Mouse (Mus musculus) adrenal gland, adult 18-20 months (tissue): Measurements from ENCODE around the gene Nudt2. TPM values are rescaled to one million over a fixed set of nuclear protein-coding genes. Genes with fewer than 3 reads are reported as not detected.
"Not testable (repeated sequence)": the region's sequence is repeated elsewhere in the genome, so short reads cannot be mapped to it uniquely, and the experiment has no call there.

Experiments
- DNase-seq, 2 experiments: peaks; one replicate each; pipeline ENCODE4 v3.0.0; 2021 to 2022; ENCODE audit warnings: low spot score in 2 of 2
- long read RNA-seq, 2 experiments: library from polyadenylated mRNA; stranded (forward); transcript quantifications; one replicate each; pipeline ENCODE4 v2.0.0; 2021
- total RNA-seq, 2 experiments: library from RNA; stranded (reverse); gene quantifications; 1 replicate in 1 of 2; 2 replicates in 1 of 2; pipeline ENCODE4 v1.2.3; 2021

The Nudt2 gene
- total RNA-seq, result 10 to 100 TPM; 25.6 to 27.0 TPM
- long read RNA-seq, experiment 1, transcript Nudt2-201 (3 exons, 845 nt), result major isoform, 6 of 8 reads
- long read RNA-seq, experiment 1, partial matches to known transcripts, result 0 of 8 reads
- long read RNA-seq, experiment 1, other reads (novel, unspliced or antisense), result 2 of 8 reads
- long read RNA-seq, experiment 2, transcript Nudt2-201 (3 exons, 845 nt), result major isoform, 29 of 34 reads
- long read RNA-seq, experiment 2, partial matches to known transcripts, result 3 of 34 reads
- long read RNA-seq, experiment 2, other reads (novel, unspliced or antisense), result 2 of 34 reads

DNA sequence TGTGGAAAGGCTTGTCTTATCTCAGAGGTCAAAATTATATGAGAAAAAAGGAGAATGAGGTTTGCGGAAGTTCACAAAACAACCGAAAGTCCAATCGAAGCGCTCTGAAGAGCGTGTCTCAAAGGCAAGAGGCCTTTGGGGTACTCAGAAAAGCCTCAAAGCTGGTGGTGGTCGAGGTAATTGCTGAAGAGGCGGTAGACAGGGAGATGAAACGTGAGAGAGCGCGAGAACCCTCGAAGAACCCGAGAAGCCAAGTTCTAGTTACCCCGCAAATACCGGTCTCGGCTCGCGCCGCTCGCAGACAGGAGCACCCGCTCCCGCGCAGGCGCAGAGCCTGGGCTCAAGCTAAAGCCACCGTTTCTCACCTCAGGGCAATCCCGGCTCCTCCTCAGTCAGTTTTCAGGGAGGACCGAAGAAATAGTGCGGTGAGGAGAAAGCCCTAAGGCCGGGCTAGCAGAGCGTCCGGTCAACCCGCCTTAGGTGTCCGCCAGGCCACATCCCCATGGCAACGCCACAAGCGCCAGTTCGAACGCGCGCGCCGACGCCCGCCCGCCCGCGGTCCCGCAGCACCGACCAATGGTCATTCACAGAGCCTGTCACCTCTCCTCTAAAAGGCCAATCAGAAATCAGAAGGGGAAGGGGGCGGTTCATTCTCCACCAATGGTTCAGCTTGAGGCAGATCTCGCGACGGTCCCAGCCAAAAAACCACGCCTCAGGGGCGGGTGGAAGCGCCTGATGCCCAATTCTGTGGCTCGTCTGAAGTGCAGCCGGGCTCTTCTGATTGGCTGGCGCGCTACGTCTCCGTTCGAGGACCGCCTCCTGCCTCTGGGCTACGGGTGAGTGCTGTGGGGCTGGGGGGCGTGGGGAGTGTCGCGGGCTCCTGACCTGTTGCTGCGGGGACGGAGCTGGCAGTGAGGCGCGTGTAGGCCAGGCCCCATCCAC, at the start of gene Nudt2, which contains the start of gene Kif24:
Nudt2 (plus strand) TSS at position 807 of the 942 bp plus-strand sequence.
Kif24 (minus strand) TSS at position 543 of the 942 bp plus-strand sequence.
- DNase-seq, result peak; percentile 89

DNA sequence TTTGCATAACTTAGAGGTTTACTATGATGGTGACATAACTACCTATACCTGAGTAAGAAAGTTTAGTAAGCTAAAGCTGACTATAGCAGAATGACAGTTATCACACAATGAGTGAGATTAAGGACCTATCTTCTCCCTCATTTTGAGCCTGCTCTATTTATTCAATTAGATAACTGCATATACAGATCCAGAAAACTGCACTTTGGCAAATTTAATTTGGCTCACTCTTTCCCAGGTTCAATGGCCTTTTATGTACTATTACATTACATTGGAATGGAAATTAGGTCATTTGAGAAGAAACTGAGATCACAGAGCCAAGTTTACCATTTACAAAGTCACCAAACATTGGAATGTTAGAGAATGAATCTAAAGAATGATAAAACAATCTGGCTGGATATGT, 48.0 kb upstream of the Nudt2 start:
- no peak for DNase-seq

DNA sequence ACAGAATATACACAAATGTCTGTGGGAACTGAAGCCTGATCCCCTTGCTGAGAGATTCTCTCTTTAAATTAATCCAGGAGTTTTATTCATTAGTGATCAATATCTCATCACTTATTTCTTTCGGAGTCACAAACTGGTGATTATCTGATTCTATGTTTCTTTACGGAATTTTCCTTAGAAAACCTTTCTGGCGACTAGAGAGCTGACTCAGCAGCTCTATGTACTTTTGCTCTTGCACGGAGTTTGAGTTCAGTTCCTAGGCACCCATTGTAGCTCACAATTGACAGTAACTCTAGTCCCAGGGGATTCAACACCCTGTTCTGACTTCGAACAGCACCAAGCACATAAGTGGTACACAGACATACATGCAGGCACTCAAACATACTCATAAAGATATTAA, 26.0 kb upstream of the Nudt2 start:
- DNase-seq, result no peak

DNA sequence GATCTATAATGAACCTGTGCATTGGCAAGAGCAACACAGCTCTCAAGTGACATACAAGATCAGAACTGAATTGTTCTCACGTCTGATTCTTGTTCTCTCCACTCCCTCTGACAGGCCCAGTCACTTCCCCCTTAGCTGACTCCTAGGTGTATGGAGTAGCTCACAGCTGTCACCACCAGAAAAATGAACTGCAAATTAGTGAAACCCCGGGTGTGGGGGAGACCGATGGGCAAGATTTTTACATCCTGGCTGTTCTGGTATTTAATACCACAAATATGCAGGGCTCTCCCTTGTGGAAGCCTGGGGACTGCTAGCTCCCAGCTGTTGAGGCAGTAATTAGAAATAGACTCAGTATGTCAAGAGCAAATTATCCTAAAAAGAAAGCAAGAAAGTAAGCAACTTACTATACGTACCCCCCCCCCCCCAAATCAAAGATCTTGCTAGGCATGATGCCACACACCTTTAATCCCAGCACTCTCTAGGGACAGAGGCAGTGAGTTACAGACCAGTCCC, 22.1 kb upstream of the Nudt2 start:
- DNase-seq, result no peak

DNA sequence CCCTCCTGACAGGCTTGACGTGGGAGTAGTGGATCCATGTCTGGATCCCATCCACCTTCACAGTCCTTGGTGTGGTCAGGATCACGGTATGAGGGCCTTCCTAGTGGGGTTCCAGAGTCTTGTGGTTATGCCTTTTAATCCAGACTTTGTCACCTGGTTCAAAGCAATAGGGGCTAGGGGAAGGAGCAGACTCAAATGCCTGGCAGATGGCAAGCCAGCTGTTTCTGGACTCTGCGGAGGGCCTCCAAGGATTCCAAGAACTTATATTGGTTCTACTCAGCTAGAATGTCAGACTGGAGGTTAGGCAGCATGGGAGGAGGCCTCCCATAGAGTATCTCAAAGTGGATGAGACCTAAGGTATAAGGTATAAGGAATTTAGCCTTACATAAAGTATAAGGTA, 17.4 kb upstream of the Nudt2 start:
- DNase-seq, result no peak

DNA sequence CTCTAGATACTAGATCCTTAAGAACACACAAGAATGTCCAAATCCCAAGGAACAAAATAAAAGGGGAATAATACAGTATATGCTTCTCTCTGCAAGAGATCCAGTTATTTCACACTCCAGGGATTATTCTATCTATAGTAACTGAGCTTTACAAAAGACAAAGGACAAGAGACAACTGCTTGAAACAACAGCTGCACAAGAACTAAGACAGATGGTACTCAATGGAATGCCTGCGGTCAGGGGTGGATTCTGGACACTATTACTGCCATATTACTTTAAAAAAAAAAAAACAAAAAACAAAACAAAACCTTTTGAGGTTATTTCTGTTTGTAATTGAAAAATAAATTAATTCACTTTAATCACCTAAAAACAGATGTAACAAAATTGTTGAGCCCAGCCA, 4.3 kb upstream of the Nudt2 start:
- no peak for DNase-seq

DNA sequence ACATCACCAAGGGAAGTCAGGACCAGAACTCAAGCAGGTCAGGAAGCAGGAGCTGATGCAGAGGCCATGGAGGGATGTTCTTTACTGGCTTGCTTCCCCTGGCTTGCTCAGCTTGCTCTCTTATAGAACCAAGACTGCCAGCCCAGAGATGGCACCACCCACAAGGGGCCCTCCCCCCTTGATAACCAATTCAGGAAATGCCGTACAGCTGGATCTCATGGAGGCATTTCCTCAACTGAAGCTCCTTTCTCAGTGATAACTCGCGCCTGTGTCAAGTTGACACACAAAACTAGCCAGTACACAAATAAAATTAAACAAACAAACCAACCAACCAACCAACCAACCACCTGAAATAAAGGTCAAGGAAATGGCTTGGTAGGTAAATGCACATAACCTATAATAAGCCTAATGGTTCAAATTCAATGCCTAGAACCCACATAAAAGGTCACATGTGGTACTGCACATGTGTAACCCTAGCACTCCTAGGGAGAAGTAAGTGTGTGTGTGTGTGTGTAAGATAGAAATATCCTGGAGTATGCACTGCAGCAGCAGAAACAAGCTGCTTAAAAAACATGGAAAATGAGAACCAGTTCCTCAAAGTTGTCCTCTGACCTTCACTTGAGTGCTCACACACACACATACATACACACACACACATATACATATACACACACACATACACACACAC, 1.8 kb upstream of the Nudt2 start:
- not testable (repeated sequence) for DNase-seq

DNA sequence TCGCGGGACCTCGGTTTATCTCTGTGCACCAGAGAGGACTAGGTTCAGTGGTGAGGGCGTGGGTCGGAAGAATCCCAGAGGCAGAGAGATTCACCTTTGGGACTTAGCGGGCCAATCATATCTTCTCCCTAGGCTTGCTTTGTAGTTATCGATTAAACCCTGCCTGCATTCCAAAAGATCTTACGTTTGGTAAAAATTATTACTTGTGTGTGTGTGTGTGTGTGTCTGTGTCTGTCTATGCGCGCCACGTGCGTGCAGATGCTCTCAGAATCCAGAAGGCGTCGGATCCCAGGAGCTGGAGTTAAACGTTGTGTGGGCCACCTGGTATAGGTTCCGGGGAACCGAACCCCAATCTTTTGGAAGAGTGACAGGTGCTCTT, 325 bp downstream of the Nudt2 start:
- no peak for DNase-seq

DNA sequence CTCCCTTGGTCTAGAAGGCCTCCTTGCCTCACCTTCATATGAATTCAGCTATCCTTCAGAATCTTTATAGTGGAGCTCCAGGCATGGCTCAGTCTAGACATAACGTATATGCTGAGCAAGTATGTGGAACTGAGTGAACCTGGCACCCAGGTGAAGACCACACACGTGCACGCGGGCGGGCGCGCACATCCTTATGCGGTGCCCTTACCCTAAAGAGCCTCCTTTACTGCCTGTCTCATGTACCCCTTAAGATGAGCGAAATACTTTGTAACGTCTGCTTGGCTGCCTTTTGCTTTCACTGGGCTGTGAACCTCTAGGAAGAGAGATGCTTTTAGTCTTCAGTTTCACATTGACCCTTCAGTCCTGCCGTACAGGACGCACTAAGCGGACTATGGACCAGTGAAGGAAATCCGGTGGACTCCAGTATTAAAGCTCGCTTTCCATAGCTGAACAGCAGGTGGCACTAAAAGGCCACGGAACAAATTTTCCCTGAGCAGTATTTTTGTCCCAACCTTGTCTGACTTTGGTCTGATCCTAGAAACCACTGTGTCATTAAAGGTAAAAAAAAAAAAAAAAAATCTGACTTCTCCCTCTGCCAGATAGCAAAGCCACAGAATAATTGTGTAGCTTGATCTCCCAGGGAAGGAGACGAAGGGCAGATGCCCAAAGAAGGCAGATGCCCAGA, 3.6 kb downstream of the Nudt2 start:
- peak; percentile 51 to 63 for DNase-seq

DNA sequence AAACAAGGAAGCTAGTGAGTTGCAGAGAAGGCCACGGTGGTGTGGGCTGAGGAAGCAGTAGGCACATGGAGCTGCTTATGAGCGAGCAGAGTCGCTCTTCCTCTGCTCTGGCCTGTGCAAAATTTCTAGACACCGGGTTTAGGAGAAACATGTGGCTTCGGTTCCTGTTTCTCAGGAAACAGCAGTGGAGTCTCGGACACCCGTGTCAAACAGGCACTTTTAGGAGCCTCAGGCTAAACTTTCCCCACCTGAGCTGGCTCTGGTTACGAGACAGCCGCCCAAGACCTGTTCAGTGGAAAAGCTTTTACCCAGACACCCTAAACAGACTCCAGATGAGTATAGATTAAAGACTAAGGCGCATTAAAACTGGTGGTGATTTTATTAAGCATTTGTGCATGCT, 4.2 kb downstream of the Nudt2 start:
- DNase-seq, result no peak

DNA sequence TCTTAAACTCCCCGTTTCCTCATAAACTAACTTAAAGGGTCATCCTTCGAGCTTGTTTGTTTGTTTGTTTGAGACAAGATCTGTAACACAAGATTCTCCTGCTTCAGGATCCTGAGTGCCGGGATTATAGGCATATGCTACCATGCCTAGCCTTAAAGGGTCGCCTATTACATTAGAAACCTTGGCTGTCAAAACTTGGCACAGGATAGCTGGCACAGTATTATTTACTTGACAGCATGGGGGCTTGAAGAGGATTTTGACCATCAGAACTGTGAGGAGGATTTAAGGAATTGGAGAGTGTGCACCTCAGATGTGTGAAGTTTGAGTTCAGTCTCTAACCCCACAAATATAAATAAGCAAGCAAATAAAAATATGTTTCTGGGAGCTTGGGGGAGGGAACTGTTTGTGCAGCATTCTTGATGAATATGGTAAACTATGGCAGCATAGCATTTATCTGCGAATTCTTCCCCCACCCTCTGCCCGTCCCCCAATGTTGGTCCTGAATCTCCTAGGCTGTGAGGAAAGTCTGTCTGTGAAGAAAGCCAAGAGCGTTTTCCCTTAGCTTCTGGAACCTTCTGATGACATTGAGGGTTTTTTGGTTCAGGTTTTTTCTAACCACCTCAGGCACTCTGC, 5.2 kb downstream of the Nudt2 start:
- DNase-seq, result no peak

DNA sequence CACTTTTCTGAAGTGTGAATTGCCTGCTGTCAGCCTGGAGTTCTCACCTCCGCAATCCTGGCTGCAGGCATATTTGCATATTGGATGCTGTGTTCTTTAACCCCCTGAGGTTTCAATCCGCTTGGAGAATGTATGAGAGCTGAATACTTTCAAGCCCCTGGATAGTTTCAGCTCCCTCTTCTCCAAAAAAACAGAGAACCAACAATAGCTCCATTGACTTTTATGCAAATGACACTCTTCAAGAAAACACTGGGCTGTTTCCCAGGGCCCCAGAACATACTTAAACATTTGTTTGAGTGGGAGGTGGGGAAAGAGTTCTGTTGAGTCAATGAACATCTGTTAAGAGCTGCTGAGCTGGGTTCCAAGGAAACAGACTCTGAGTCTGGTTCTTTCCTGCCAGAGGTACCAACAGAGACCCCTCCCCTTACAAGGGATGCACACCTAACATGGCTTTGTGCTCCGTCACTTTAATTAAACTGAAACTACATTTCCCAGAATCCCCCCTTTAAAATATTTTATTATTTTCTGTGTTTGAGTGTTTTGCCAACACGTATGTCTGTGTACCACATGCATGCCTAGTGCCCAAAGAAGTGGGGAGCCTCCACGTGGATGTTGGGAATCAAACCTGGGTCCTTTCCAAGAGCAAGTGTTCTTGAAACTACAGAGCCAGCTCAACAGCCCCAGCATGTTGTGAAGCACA, 5.9 kb downstream of the Nudt2 start:
- DNase-seq, result no peak

DNA sequence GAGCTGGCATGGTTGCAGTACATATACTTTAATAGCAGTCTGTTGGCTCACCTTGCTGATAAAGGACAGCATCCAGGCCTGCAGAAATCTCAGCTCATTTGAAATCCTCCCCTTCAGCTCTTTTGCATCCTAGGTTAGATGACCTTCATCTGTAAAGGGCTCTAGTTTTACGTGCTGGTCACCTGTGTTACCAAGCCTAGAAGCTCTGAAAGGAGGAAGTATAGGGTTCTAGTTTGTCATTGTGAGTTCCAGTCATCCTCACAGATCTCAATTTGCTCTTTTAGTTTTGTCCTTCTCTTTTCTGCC, 6.4 kb downstream of the Nudt2 start:
- no peak for DNase-seq

DNA sequence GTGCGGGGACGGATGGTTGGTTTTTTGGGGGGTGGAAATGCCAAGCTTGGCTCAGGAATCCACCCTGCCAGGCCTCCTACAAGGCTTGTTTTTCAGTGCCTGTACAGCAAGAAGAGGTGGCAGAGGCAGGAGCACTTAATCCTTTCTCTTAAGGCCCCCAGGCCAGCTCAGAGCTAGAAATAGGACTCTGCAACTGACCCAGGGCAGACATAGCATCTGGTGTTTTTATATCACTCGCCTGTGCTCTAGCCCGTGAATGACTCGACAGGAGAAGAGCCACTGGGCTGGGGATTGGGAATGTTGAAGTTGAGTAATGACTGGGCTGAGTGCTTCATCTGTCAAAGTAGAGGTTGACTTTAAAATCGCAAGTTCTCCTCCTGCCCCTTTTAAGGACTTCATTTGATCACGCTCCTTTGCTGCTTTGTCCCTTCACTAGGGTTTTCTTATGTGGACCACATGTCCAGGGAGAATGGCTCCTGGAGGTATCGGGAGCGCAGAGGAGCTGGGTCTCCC, 12.8 kb downstream of the Nudt2 start:
- DNase-seq, result no peak

DNA sequence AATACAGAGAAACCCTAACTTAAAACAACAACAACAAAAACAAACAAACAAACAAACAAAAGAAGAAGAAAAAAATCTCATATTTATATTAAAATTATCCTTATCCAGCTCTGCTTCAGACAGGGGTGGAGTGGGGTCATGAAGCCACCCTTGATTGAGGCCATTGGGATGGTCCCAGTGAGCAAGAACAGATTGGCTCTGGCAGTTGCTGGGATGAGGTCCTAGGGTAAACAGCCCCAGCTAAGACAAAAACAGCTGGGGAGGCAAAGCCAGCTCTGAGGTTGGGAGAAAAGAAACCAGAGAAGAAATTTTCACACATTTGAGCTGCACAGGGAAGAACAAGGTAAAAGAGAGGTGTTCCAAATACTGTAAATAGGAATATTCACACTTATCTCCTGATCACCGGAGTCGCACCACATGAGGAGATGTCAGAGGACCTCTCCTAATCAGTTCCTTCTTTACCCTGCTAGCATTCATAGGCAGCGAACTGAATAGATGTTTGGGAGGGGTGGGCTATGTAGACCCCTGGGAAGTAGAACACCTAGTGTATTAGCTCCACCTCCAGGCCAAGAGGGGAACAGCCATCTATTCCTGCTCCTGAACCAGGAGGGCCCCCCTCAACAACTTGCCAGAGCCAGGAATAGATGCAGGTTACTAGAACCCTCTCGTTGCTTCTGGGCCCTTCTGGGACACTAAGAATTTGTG, 14.0 kb downstream of the Nudt2 start:
- DNase-seq, result no peak

DNA sequence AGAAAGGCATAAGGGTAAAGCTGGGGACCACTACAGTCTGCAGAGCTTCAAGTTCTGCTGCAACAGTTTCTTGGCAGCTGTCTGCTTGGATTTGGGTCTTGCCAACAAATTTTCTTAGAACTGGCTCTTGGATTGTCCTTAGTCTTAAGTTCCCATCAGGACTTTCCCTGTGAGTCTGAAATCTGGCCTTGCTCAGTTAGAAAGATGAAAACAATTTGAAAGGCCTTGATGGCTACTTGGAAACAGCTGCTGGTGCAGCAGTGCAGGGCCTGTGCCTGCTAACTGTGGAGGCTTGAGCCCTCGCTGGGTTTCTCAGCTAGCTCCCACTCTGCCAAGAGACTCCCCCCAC, 14.5 kb downstream of the Nudt2 start:
- DNase-seq, result no peak

DNA sequence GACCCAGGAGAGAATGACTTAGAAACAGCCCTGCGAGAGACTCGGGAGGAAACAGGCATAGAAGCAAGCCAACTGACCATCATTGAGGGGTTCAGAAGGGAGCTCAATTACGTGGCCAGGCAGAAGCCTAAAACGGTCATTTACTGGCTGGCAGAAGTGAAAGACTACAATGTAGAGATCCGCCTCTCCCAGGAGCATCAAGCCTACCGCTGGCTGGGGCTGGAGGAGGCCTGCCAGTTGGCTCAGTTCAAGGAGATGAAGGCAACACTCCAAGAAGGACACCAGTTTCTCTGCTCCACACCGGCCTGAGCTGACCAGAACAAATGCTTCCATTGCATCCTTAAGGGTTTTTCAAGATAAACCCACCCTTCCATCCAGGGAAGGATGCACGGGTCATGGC, 15.3 kb downstream of the Nudt2 start:
- DNase-seq, result no peak

DNA sequence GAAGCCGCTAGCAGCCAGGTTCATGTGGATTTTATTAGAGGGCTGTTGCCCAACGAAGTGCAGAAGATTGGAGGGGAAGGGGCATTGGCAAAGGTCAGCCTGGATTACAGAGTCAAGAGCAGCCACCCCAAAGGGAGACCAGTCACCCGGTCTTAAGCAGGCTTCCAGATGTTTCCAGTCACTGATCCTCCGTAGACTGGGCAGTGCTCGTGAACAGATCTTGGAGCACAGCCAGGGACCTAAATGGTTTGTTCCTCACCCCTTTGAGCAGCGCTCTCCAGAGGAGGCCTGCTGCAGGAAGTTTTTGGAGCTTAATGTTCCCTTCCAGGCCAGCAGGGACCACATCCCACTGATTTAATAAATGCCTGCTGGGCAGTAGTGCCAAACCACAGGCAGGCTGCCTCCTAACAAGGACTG, 16.7 kb downstream of the Nudt2 start:
- DNase-seq, result no peak

DNA sequence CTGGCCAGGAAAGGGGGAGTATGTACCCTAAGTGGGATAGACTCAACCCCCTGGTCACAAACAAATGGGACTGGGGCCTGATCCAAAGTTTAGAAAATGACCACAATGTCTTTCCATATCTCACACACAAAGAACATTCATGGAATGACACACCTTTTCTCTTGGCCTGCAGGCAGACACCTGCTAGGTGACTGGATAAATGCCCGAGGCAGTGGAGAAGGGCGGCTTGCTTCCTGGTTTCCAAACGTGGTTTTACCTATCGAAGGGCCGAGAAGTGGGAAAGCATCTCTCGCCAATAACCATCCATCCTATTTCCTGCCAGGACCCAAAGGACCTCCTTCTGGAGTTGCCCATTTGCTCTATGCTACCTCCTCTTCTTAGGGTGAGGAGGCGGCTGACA, 28.0 kb downstream of the Nudt2 start:
- no peak for DNase-seq
